Mouse (Mus musculus) ovary, adult 18-20 months (tissue): ENCODE data around the gene Mindy1.

Source experiments
- DNase-seq: peaks from one replicate; pipeline ENCODE4 v3.0.0; 2022; ENCODE audit warnings: low spot score, mixed read lengths

Gene Mindy1

DNA sequence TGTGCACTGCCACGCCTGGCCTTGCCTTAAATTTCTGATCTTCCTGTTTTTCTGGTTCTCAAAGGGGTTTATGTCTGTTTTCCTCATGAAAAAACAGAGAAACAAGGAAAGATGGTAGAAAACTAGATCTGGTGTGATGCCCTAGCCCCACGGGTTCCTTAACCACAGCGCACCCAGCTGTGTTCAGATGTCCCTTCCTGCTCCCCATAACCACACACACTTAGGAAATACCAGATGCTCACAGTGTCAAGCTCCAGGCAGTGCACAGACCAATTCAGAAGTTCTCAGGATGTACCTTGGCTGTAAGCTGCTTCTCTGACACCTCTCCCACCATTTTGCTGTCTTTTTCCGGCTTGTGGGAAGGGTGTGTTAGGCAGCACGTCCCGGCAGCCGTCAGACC lies 13.2 kb downstream of the Mindy1 start:
- no peak for DNase-seq

GRCm38 (mm10) chr3:95294718-95295117 lies 13.6 kb downstream of the Mindy1 start:
- DNase-seq, result no peak

- DNase-seq, result peak; percentile 32
Measured at GRCm38 (mm10) chr3:95295321-95296102, 14.4 kb downstream of the Mindy1 start.

GRCm38 (mm10) chr3:95296103-95296469 lies 14.9 kb downstream of the Mindy1 start:
- DNase-seq, result no peak

GRCm38 (mm10) chr3:95298018-95298417 lies 16.9 kb downstream of the Mindy1 start:
- DNase-seq, result no peak

DNA sequence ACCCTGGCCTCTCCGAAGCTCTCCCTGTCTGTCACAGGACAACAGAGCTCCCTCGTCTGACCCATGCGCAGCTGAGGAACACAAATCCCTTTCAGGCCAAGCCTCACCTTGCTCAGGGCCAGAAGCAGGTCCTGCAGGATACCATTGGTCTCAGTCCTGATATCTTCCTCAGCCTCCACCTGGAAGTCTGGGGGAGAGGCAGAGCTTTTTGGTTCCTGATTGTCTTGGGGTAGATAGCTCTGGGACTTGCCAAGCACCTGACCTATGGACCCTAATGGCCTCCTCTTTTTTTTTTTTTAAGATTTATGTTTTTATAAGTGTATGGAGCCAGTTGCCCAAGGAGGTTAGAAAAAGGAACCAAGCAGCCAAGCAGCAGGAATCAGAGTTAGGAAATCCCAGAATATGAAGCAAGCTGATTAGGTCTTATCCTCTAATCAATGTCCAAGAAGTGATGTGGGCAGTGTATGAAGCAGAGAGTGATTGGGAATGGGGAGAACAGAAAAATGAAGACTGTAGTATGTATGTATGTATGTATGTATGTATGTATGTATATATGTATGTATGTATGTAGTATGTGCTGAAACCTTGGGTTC lies 20.2 kb downstream of the Mindy1 start:
- DNase-seq, result no peak

- DNase-seq, result no peak
Measured at GRCm38 (mm10) chr3:95306244-95306643, 25.1 kb downstream of the Mindy1 start.

DNA sequence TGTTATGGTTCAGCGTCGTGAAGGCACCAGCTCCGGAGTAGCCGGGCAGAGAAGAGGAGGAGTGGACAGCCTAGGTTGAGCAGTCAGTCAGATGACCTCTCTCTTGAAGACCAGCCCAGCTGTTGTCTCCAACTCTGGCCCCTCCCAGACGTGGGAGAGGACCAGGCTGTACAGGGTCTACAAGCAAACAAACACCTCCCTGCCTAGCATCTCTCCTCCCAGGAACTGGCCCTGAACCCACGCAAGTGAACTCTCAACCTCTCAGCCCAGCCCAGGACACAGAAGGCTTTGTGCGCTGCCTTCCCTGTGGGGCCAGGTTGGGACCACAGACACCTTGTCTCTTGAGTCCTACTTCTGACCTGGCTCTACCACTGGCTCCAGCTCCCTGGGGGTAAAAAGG lies 26.0 kb downstream of the Mindy1 start, which contains the start of gene Anxa9:
Gene Anxa9 (minus strand): TSS at position 77 of the 400 bp plus-strand sequence.
- DNase-seq, result peak; percentile 45

DNA sequence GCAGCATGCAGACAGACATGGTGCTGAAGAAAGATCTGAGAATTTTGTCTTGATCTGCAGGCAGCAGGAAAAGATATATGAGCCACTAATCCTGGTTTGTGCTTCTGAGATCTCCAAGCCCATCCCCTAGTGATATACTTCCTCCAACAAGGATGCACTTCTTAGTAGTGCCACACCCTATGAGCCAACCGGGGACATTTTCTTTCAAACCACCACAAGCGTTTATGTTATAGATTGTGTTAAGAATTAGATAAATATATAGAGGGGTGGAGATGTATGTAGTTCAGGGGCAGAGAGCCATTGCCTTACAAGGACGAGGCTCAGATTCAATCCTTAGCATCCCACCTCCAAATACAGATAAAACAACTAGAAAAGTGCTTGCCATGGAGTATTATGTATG lies 29.4 kb downstream of the Mindy1 start:
- DNase-seq, result no peak

DNA sequence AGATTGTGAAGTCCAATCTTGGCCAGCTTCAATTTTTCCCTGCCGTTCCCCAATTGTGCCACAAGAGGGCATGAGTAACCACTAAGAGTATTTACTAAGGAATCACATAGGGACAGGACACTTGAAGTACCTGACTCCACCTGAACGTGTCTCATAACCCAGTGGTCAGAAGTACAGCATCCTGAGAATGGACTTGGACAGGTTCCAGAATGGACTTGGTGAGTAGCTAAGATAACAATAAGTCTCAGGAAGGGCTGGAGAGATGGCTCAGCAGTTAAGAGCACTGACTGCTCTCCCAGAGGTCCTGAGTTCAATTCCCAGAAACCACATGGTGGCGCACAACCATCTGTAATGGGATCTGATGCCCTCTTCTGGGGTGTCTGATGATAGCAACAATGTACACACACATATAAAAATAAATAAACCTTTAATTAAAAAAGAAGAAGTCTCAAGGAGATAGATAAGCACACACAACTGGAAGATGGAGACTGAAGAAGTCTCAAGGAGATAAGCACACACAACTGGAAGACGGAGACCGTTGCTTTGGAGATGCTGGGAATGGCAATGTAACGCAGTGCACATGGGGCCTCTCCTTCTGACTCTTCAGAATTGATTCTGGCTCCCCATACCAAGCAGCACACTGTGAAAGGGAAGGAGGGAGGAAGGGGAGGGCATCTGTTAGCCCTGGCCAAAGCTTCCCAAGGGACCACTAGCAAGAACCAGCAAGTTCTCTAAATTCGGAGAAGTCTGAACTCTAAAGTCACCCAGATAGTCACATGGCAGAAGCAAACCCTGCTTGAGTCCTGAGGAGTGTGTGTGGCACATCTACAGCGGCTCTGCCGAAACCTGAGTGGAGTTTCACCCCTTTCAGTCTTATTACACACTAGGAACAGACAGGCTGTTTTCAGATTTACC lies 30.1 kb downstream of the Mindy1 start:
- no peak for DNase-seq

- DNase-seq, result no peak
Measured at GRCm38 (mm10) chr3:95312623-95313022, 31.5 kb downstream of the Mindy1 start.

- no peak for DNase-seq
Measured at GRCm38 (mm10) chr3:95313476-95313875, 32.3 kb downstream of the Mindy1 start.

- no peak for DNase-seq
Measured at GRCm38 (mm10) chr3:95314075-95314474, 32.9 kb downstream of the Mindy1 start.

GRCm38 (mm10) chr3:95314486-95315093 lies 33.4 kb downstream of the Mindy1 start, which contains the start of gene Cers2:
TSS of gene Cers2 (plus strand) at chr3:95314791.
- DNase-seq, result no peak

- peak; percentile 88 for DNase-seq
Measured at GRCm38 (mm10) chr3:95315094-95315843, 34.1 kb downstream of the Mindy1 start.

DNA sequence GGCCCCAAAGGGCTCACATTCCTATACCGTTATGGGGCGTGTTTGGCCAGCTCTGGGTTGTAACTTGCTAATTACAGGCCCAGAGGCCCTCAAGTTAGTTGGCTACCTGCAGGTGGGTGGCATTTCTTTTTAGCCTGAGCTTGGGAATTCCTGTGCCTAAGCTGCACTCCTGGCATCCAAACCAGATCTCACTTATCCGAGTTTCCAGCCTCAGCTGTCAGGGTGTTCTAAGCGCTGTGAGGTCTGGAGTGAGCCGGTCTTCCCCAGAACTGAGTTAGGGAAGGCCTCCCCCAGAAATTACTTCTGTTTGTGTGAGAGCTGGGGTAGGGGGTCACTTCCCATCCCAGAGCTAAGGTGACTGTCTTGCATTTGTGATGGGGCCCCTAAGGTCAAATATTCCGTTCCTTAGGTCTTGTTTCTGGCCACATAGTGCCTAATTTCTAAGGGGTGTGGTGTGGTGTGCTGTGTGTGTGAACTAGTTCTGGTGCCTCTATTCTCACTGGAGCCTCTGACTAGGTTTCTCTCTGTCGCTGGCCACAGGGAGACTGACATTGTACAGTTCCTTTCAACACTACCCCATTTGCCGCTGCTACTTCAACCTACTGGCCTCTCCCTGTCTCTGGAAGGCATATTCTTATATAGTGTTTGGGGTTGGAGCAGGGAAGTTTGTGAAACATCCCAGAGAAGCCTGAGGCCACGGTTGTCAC lies 34.9 kb downstream of the Mindy1 start:
- DNase-seq, result no peak

DNA sequence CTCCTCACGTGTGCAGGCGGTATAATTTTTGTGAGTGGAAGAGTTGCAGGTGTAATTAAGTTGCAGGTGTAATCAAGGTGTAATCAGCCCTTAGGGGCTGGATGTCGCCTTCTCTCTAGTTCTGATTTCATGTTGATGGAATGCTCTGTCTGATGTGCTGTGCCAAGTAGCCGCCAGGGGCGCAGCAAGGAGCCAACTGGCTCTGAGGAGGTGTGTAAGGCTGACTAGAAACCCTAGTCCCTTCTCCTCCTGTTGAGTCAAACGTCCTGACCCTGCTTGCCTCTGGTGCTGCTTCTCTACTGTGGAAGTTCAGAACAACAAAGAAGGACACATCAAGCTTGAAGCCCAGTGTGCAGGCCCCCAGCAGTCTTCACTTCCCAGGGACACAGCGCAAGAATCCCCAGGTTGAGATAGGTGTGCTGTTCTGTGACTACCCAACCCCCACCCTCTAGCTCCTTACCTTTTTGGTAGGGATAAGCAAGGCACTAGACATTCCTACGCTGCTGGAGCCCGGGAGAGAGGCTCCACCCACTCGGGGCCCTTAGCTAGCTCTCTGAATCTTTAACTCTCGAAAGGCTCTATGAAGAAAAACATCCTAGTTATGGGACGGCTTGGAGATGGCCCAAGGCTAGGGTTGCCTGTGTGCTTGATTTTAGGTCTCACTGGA lies 36.4 kb downstream of the Mindy1 start:
- DNase-seq, result no peak

DNA sequence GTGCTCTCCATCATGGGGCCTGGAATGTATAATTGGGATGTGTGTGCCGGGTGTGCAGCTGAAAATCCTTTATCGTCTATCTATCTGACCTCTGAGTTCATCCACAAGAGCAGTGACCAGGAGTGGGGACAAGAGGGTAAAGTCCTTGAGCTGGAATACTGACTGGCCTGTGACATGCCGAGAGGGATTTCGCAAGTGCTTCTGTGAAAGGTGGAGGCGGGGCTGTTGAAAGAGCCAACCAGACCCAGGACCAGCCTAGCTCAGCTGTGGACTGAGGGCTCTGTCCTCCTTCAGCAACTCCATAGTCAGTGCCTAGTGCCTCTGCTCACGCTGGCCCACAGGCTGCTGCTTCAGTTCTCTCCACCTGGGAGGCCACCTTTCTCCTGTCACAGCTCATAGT lies 37.4 kb downstream of the Mindy1 start:
- DNase-seq, result peak; percentile 44

GRCm38 (mm10) chr3:95319110-95319509 lies 38.0 kb downstream of the Mindy1 start:
- DNase-seq, result no peak
